Mouse (Mus musculus) lung, postnatal 0 days (tissue): Measurements from ENCODE around the gene BC029722.

ENCODE experiments used
- CTCF ChIP-seq: IDR thresholded peaks from 2 replicates; pipeline ENCODE4 v1.5.1; 2016; ENCODE audit warnings: antibody characterized with exemption, mild to moderate bottlenecking
- EP300 ChIP-seq: IDR thresholded peaks from 2 replicates; pipeline ENCODE4 v1.6.1; 2016; ENCODE audit warnings: antibody characterized with exemption, mild to moderate bottlenecking, control low read depth

DNA sequence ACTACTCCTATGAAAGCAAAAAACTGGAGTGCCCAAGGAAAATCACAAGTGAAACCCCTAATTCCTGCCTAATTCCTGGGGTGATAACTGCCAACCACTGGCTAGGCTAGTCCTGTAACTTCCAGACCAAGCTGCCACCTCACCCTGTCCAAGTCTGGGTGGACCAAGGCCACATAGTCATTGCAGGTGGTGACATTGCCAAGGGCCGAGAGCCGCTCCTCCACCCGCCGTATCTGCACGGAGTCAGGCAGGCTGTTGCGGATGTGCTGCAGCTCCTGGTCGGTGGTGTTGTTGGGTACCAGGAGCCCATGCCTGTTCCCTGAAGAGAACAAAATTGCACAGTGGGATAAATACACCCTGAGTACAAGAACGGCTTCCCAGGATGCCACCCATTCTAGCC, 4.5 kb upstream of the BC029722 start:
- TF ChIP-seq CTCF (no peak), EP300 (no peak)
